Mouse (Mus musculus) layer of hippocampus, postnatal 10 days (tissue): ENCODE results near the gene Apof. TPM values are rescaled to one million over a fixed set of nuclear protein-coding genes. Genes with fewer than 3 reads are reported as not detected.

ENCODE experiments used
- DNase-seq, 2 experiments: peaks; one replicate each; pipeline ENCODE4 v3.0.0; 2021; ENCODE audit warnings: low spot score in 2 of 2
- long read RNA-seq: library from polyadenylated mRNA; stranded (forward); transcript quantifications from one replicate; pipeline ENCODE4 v2.0.0, GENCODE M21; 2023
- total RNA-seq, 2 experiments: library from RNA; stranded (reverse); gene quantifications; 2 replicates each; pipeline ENCODE4 v1.2.3; 2021

Gene Apof
- total RNA-seq, result not detected
- long read RNA-seq, result 0 reads

DNA sequence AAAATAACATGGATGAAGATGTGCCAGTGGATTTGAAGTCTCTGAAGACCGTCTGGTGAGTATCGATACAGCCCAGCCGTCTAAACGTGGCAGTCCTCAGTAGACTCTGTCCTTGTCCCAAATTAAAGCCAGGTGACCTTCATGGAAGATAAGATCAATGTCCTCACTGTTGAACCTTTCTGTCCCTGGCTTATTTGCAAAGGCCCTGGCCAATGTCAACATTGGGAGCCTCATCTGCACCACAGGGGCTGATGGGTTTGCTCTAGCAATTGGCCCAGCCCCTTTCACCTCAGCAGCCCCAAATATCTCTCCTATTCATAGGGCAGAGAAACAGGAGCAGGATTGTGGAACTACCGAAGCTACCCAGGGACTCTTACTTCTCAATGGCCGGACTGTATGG is at the start of gene Apof:
Gene Apof (plus strand): TSS at position 301 of the 400 bp plus-strand sequence.
- no peak for DNase-seq

DNA sequence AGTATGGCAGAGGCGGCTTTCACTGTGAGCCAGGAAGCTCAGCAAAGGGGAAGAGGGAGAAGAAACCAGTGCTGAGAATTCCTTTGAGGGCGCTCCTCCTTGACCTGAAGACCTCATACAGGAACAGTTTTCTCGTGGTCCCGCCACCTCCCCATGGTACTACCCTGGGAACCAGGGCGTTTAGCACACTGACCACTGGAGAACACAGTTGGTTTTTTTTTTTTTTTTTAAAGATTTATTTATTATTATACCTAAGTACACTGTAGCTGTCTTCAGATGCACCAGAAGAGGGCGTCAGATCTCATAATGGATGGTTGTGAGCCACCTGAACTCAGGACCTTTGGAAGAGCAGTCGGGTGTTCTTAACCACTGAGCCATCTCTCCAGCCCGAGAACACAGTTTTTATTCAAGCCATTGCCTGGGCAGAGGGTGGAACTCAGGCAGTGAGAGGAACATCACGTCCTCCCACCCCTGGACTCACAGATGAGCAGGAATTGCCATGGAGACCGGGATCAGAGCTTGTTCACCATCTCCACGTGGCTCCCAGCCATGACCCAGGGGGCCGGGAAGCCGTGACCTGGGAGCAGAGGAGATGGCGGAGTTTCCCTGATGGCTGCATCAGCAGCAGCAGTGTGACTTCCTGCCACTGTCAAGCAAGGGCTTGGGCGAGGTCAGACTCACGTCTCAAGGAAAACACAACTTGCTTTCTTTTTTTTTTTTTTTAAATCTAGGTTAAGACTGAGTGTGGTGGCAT is 46.8 kb upstream of the Apof start:
- DNase-seq, result no peak

DNA sequence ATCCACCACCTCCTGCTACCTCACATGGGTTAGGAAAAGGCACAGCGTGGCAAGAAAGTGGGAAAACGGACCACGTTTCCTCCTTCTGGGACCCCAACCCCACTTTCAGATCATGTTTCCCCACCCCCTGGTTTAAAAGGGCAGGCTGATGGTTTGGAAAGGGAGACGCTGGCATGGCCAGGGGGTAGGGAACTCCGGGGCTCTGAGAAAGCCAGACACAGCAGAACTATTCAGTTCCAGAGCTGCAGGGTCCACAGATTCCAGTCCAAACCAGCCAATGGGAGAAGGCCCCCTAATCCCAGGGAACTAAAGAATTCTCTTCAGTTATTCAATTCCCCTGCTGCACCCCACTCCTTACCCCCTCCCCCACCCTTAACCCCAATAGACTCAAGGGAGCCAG is 43.4 kb upstream of the Apof start:
- DNase-seq, result no peak

DNA sequence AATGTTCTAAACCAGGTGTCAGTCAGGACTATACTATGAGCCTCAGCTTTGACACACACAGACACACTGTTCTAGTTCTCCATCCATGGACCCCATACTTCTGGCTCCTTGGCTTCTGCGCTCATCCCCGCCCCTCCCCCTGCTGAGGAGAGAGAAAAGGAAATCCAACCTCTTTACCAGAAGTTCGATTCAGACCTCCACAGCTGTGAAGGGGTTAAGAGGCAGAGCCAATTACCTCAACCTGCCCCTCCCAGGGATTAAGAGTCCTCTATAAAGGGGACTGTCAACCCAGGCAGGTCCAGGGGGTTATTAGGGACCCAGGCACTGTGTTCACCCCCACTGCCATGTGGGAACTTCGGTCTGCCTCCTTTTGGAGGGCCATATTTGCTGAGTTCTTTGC is 42.9 kb upstream of the Apof start, which contains the start of gene Mip:
Gene Mip (plus strand): TSS at position 301 of the 400 bp plus-strand sequence.
- no peak for DNase-seq

DNA sequence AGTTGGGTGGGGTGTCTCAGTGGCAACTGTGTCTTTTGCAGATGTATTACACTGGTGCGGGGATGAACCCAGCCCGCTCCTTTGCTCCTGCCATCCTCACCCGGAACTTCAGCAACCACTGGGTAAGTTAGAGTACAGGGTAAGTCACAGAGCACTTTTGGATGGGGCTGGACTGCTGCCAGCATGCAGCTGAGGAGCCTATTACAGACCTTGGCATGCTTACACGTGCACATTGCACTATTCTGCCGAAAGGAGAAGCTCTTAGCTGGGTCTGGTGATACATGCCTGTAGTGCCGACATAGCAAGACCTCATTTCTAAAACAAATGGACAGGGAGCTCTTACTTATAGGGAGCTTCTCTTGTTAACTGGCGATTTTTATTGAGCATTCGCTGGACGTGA is 40.9 kb upstream of the Apof start:
- no peak for DNase-seq

DNA sequence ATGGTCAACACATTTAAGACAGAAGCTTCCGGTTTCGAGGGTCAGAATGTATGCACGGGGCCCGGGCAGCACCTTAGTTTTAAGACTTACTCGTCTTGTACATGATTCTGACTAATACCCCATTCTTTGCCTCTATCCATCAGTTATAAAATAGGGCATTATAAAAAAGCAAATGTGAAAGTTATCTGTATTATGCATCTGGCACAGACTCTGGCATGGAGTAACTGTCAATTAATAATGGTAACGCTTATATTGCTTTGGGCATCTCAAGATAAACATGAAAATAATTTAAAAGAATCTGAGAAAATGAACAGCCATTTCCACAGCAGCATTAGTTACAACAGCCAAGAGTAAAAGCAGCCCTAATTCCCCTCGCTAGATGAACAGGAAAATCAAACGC is 40.5 kb upstream of the Apof start:
- no peak for DNase-seq

DNA sequence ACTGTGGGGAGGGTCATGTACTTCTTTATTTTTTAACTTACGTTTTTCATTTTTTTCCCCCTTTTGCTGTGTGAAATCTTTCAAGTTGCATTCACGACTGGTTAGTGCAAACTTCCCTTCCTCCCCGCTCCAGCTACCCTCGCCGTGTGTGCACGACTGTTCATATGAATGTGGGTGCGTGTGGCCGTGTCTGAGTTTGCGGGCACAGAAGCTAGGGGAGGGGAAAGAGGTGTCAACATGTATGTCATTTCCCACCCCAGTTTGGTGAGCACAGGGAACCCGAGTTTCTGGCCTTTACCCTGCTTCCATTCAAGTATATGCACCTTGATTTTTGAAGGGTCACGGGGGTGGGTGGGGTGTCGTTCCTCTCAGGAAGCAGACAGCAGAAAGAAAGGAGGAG is 37.9 kb upstream of the Apof start:
- no peak for DNase-seq

DNA sequence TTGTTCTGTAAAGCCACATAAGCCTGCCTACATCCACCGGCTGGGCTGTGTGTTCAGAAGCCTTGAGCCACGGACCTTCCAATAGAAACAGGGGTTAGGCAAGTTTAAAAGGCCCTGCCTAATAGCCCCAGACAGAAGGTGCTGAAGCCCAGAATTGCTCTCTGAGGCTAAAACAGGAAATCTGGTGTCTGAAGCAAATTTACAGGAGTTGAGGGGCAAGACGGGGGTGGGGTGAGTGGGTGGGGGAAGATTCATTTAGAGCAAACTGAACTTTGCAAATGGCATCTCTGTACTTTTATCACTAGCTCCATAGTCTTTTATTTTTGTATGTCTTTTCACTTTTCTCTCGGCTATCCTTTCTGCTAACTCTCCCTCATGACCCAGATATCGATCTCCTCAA is 37.3 kb upstream of the Apof start:
- DNase-seq, result no peak

DNA sequence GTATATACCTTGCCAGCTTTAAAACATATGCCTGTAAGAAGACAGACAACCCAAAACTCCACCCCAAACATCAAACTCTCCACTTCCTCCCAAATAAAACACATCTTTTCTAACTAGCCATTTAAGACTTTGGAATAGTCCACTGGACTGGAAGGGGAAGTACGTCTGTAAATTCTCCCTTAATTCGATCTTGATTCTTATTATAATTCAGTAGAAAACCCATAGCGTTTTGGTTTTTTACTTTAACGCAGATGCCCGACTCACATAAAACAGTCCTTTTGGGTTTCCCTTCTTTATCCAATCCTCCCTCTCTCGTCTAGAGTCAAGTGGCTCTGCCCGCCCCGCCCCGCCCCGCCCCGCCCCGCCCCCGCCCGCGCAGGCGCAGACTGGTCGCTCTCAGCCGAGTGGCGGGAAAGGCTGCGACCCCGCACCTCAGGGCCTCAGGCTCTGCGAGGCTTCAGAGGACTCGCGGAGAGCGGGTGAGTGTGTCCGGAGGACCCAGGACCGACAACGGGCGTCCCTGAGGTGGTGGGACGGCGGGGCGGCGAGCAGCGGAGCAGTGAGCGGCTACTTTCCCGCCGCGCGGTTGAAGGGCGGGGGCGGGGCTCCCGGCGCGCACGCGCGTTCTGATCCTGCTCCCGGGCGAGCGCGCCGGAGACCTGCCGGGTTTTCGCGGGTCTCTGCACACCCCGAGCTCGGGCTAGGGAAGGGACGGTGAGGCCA is 36.6 kb upstream of the Apof start, which contains the start of gene Timeless:
Gene Timeless (plus strand): TSS at position 369 of the 723 bp plus-strand sequence.
- DNase-seq, result peak; percentile 89 to 94

DNA sequence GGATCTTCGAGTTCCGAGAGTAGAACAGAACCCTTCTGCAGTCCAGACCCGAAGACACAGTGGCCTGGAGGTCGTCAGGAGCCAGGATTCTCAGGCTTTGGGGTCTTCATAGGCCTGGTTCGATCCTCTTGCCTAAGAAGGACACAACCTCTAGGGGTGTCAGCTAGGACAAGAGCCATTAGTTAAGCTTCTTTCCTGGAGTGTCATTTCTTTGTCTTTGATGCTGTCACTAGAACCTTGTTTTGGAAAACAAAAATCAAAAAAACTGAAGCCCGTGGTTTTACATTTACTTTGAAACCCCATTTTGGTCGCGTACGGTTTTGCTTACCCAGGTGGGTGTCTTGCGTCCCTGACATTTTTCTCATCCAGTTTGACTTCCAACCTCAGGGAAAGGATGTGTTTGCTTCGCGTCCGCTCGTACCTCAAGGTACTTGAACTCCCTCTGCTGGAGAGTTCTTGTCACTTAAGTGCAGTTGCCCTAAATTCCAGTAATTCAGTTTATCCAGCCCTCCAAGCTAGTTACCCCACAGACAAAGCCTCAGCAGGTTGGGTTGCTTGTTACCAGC is 36.0 kb upstream of the Apof start:
- peak; percentile 33 to 54 for DNase-seq

DNA sequence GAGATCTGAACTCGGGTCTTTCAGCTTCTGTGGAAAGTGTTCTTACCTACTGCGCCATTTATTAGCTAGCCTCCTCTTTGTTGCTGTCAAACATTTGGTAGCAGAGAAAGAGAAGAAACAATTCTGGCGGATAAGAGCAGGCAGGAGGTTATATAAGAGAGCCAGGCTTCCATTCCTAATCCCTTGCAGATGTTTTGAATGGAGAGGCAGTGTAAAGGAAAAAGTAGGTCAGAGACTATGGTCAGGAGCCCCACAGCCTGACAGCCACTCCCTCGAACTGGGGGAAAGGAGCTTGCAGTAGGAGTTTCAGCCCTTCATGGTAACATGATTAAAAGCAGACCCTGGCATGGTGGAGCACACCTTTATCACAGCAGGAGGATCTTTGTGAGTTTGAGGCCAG is 32.1 kb upstream of the Apof start:
- no peak for DNase-seq

DNA sequence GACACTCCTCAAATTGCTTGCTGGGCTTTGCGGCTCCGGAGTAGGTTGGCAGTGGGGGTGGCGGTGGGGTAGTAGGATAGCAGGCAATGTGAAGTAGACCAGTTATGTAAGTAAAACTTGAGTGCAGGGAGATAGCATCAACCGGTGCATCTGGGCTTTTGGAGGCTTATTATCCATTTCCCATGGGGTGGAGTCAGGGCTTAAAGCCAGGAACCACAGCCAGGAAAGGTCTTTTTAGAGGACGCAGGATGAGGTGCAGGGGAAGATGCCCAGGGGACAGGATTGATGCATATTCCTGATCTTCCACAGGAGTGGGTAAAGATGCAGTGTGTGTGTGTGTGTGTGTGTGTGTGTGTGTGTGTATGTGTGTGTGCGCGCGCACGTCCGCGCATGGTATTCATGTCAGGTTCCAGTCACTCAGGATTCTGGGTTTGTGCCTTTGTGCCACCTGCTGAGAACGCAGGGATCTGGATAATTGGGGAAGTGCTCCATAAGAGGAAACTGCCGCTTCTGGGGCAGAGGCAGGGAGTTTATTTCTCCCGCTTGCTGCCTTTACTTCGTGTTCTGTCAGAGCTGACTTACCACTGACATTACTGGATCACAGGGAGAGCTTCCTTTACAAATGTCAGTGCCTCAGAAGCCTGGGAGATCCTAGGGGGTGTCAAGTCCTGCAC is 30.5 kb upstream of the Apof start:
- no peak for DNase-seq

DNA sequence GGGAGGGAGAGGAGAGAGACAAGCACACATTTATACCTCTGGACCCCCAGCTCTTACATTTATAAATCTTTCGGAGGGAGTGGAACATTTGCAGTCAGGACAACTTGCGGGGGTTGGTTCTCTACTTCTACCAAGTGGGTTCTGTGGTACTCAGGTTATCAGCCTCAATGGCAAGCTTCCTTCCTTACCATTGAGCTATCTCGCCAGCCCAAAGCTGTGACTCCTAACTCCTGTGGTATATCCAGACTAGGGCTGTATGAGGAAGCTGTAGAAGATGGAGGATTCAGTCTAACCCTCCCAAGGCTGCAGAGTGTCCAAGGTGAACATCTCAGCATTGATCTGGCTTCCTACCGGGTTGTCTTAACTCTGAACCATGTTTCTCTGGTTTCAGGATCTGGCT is 29.3 kb upstream of the Apof start:
- DNase-seq, result no peak

DNA sequence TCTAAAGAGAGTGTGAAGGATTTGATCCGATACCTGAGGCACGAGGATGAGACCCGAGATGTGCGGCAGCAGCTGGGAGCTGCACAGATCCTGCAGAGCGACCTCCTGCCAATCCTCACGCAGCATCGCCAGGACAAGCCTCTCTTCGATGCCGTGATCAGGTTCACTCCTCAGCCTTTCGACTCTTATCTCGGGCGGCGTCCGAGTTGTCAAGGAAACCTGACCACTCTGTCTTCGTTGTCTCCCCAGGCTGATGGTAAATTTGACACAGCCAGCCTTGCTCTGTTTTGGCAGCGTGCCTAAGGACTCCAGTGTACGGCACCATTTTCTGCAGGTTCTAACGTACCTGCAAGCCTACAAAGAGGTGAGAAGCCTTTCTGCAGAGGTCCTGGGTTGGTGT is 28.3 kb upstream of the Apof start:
- DNase-seq, result no peak

DNA sequence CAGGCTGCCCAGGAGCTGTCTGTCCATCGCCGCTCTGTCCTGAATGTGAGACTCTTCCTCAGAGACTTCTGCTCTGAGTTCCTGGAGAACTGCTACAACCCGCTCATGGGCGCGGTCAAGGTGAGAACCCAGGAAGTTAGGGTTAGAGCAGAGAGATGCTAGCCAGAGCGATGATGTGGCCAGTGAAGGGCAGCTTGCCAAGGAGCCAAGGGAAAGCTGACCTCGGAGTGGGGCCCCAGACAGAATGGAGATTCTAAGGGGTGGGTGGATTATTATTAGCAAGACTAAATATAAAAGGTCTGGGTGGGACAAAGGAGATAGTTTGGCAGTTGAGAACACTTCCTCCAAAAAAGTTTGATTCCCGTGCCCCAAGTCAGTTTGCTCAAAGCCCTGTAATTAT is 25.2 kb upstream of the Apof start:
- no peak for DNase-seq

DNA sequence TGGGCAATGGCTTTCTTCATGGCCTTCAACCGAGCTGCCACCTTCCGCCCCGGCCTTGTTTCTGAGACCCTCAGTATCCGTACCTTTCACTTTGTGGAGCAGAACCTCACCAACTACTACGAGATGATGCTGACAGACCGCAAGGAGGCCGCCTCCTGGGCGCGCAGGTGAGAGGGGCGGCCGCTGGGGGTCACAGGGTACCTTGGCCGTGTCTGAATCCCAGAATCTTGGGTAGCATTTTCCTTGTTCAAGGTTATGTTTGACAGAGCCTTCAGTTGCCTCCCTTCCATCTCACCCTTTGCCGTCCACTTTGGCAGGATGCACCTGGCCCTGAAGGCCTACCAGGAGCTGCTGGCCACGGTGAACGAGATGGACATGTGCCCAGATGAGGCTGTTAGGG is 24.4 kb upstream of the Apof start:
- no peak for DNase-seq

DNA sequence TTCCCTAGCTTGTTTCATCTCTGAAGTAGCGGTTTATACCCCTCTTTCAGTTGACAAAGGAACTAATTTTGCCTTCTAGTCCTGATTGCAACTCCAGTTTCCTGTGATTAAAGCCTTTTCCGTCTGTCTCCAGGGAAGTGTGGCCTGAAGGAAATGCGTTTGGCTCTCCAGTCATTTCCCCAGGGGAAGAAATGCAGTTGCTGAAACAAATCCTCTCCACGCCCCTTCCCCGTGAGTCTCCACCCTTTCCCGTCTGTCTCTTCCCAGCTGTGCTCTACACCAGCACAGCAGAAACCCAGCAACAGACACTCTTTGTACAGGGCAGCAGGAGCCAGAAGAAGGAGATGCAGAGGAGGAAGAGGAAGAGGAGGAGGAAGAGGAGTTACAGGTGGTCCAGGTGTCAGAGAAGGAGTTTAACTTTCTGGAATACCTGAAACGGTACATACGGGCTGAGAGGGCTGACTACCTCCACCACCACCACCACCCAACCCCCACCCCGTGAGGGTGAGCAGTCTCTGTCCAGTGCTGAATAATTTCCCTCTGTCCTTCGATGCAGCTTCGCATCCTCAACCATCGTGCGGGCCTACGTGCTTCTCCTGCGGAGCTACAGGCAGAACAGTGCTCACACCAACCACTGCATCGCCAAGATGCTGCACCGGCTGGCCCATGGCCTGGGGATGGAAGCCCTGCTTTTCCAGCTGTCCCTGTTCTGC is 21.3 kb upstream of the Apof start:
- no peak for DNase-seq

DNA sequence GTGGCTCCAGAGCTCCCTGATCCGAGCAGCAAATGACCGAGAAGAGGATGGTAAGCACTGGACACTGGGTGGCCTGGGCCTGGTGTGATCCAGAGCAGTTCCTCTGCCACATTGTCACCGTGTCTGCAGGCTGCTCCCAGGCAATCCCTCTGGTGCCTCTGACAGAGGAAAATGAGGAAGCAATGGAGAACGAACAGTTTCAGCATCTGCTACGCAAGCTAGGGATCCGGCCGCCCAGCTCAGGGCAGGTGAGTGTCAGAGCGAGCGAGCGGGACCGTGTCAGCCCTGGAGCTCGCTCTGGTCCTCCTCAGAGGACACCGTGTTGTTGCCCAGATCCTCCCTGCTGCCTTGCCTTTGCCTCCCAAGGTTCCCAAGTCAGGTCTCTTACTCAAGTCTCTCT is 17.9 kb upstream of the Apof start:
- no peak for DNase-seq

DNA sequence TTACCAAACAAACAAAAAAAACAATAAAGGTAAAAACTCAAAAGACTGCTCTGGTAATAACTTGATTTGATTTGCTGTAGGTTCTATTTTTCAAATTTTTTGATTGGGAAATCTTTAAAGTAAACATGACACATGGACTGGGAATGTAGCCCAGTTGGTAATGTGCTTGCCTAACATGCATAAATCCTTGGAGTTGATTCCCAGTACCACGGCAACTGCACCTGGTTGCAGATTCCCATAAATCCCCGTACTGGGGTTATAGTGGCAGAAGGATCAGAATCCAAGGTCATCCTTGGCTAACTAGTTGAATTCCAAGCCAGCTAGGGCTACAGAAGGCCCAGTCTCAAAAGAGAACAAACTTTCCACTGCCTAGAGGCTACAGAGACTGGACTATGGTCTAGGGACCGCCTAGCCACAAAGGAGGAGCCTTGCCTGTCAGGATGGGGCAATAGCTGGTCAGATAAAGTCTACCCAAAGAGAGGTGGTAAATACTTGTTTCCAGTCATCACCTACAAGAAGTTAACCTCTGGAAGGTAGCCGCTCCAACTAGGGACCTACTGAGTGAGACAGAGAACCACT is 14.7 kb upstream of the Apof start, which contains the start of gene Apon:
Gene Apon (plus strand): TSS at position 420 of the 579 bp plus-strand sequence.
- DNase-seq, result no peak

DNA sequence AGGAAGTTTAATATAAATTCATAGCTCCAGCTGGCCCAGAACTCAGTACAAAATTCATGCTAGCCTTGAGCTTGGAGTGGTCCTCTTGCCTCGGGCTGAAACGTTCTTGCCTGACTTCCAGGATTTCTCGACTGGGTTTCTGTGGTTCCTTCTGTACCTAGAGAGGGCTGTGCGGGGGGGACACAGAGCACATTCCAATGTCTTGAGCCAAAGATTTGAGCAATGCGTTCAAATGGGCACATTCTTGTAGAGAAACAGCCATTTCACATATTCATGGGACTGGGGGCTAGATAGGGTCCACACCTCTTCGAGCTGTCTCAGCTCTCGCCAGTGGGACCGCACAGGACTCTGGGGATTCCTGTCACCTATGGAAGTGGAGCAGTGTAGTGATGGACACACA is 12.5 kb upstream of the Apof start:
- no peak for DNase-seq

DNA sequence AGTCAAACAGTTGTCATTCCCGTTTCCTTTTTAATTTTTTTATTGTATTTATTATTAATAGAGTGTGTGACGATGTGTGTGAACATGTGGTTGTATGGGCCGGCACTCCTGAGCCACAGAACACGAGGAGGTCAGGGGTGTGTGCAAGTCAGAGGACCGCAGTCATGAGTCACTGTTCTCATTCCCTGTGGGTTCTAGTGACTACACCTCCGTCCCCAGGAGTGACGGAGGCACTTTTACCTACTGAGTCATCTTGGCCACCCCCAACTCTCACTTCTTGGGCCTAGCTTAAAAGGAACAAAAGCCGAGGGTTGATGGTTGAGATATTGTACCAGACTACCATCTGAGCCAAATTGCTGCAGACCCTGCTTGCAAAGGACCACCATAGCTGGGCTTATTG is 12.1 kb upstream of the Apof start:
- no peak for DNase-seq
